Mouse (Mus musculus) heart, embryonic 11.5 days (tissue): ENCODE data around the gene Aox2. TPM values are rescaled to one million over a fixed set of nuclear protein-coding genes. Genes with fewer than 3 reads are reported as not detected.
A peak's percentile ranks its signal among the peaks of the same experiment; 100 is the strongest.

Experiments
- ATAC-seq: fragments of 200-750 bp; cut with Nextera tagmentation; replicated peaks from 2 replicates; pipeline ENCODE4 v1.8.0; 2017; ENCODE audit warnings: moderate library complexity; ENCODE audit not compliant: insufficient number of reproducible peaks, low FRiP score, low TSS enrichment
- H3K27ac ChIP-seq: fragments of 300-500 bp; sonication (generic); 2 replicates; pipeline ENCODE4 v1.5.1; 2014; ENCODE audit warnings: mild to moderate bottlenecking, low read depth, low read length
- H3K27me3 ChIP-seq: fragments of 300-500 bp; sonication (generic); 2 replicates; pipeline ENCODE4 v1.6.1; 2014; ENCODE audit warnings: mild to moderate bottlenecking, low read length, mixed read lengths; ENCODE audit not compliant: control insufficient read depth, insufficient read depth
- H3K36me3 ChIP-seq: fragments of 300-500 bp; sonication (generic); 2 replicates; pipeline ENCODE4 v1.6.1; 2014; ENCODE audit warnings: mild to moderate bottlenecking, low read length, moderate library complexity, mixed read lengths; ENCODE audit not compliant: control insufficient read depth, insufficient read depth
- H3K4me1 ChIP-seq: fragments of 300-500 bp; sonication (generic); 2 replicates; pipeline ENCODE4 v1.6.1; 2014; ENCODE audit warnings: low read length; ENCODE audit not compliant: control insufficient read depth, insufficient read depth
- H3K4me2 ChIP-seq: fragments of 300-500 bp; sonication (generic); 2 replicates; pipeline ENCODE4 v1.6.1; 2014; ENCODE audit warnings: mild to moderate bottlenecking, moderate library complexity
- H3K4me3 ChIP-seq: fragments of 300-500 bp; sonication (generic); 2 replicates; pipeline ENCODE4 v1.5.1; 2014; ENCODE audit warnings: low read depth, low read length
- H3K9ac ChIP-seq: fragments of 300-500 bp; sonication (generic); 2 replicates; pipeline ENCODE4 v1.6.1; 2014; ENCODE audit warnings: mild to moderate bottlenecking, low read depth, low read length, moderate library complexity
- H3K9me3 ChIP-seq: fragments of 300-500 bp; sonication (generic); replicated peaks from 2 replicates; pipeline ENCODE4 v1.6.1; 2016; ENCODE audit warnings: low read length; ENCODE audit not compliant: control insufficient read depth
- WGBS: fragments of 180-500 bp; shearing (Covaris S2); extraction: QIAGEN DNeasy Blood & Tissue Kit; methylation state at CpG from one replicate; pipeline ENCODE4 v1.1.7; 2014; ENCODE audit not compliant: insufficient replicate concordance; 5-methylcytosine and 5-hydroxymethylcytosine counted together
- polyA plus RNA-seq: library from polyadenylated mRNA; unstranded; fragments of >200 nt; fragmentation: Nextera tagmentation; extraction: Ambion mirVana; gene quantifications from 2 replicates; pipeline ENCODE4 v1.2.1, GENCODE M21; 2014

Gene Aox2
- polyA plus RNA-seq, 1 experiment from 2014 or later, result not detected

- no peaks in the 10 kb centered on the region for H3K27me3 ChIP-seq
- H3K4me1 ChIP-seq, result no peaks in the 10 kb centered on the region
- 66% methylated on average over 7 of the region's 7 CpGs for WGBS
- no peak for ATAC-seq
- no peaks in the 10 kb centered on the region for H3K9me3 ChIP-seq
- H3K4me2 ChIP-seq, result no peak overlapping the region
- no peak overlapping the region for H3K4me3 ChIP-seq
- no peak overlapping the region for H3K9ac ChIP-seq
- no peaks in the 10 kb centered on the region for H3K36me3 ChIP-seq
- H3K27ac ChIP-seq, result no peak overlapping the region
Observed at GRCm38 (mm10) chr1:58278513-58278912, 387 bp downstream of the Aox2 start.

GRCm38 (mm10) chr1:58280381-58280780 is 2.3 kb downstream of the Aox2 start:
- no peaks in the 10 kb centered on the region for H3K36me3 ChIP-seq

GRCm38 (mm10) chr1:58280939-58281624 is 3.0 kb downstream of the Aox2 start:
- no peaks in the 10 kb centered on the region for H3K4me1 ChIP-seq
- no peaks in the 10 kb centered on the region for H3K9me3 ChIP-seq
- H3K4me3 ChIP-seq, result no peak overlapping the region
- H3K36me3 ChIP-seq, result no peaks in the 10 kb centered on the region
- no peak for ATAC-seq
- no peak overlapping the region for H3K9ac ChIP-seq
- 78% methylated on average over 13 of the region's 13 CpGs for WGBS
- no peak overlapping the region for H3K27ac ChIP-seq
- H3K27me3 ChIP-seq, result no peaks in the 10 kb centered on the region; the same call in 1 of the 2 replicates
- H3K4me2 ChIP-seq, result no peak overlapping the region

More at GRCm38 (mm10) chr1:58280381-58280780, 2.3 kb downstream of the Aox2 start:
- Histone ChIP-seq H3K4me1 (no peaks in the 10 kb centered on the region), H3K27ac (no peak overlapping the region), H3K9ac (no peak overlapping the region), H3K4me2 (no peak overlapping the region), H3K4me3 (no peak overlapping the region), H3K27me3 (no peaks in the 10 kb centered on the region; the same call in 1 of the 2 replicates), H3K9me3 (no peaks in the 10 kb centered on the region)
- ATAC-seq, result no peak
- WGBS, result 62% methylated on average over 4 of the region's 4 CpGs

- H3K4me3 ChIP-seq, result no peak overlapping the region
- H3K27ac ChIP-seq, result no peak overlapping the region
- H3K4me1 ChIP-seq, result no peaks in the 10 kb centered on the region
- no peaks in the 10 kb centered on the region for H3K9me3 ChIP-seq
- H3K27me3 ChIP-seq, result no peaks in the 10 kb centered on the region; the same call in 1 of the 2 replicates
- H3K9ac ChIP-seq, result no peak overlapping the region
- WGBS, result 76% methylated on average over 4 of the region's 4 CpGs
- no peak for ATAC-seq
- no peak overlapping the region for H3K4me2 ChIP-seq
- H3K36me3 ChIP-seq, result no peaks in the 10 kb centered on the region
Observed at GRCm38 (mm10) chr1:58281625-58281988, 3.5 kb downstream of the Aox2 start.

- H3K27ac ChIP-seq, result no peak overlapping the region
- H3K27me3 ChIP-seq, result no peaks in the 10 kb centered on the region; the same call in 1 of the 2 replicates
- H3K9ac ChIP-seq, result no peak overlapping the region
- no peak overlapping the region for H3K4me2 ChIP-seq
- no peaks in the 10 kb centered on the region for H3K9me3 ChIP-seq
- no peaks in the 10 kb centered on the region for H3K4me1 ChIP-seq
- WGBS, result 37% methylated on average over 7 of the region's 7 CpGs
- no peaks in the 10 kb centered on the region for H3K36me3 ChIP-seq
- ATAC-seq, result no peak
- H3K4me3 ChIP-seq, result no peak overlapping the region
Observed at GRCm38 (mm10) chr1:58284505-58284904, 6.4 kb downstream of the Aox2 start.

GRCm38 (mm10) chr1:58288091-58288490 is 10.0 kb downstream of the Aox2 start:
- ATAC-seq, result no peak
- 82% methylated on average over 3 of the region's 3 CpGs for WGBS
- H3K27me3 ChIP-seq, result no peaks in the 10 kb centered on the region; the same call in 1 of the 2 replicates
- H3K27ac ChIP-seq, result no peak overlapping the region
- H3K4me3 ChIP-seq, result no peak overlapping the region
- no peaks in the 10 kb centered on the region for H3K9me3 ChIP-seq
- no peak overlapping the region for H3K4me2 ChIP-seq
- H3K4me1 ChIP-seq, result no peaks in the 10 kb centered on the region
- H3K36me3 ChIP-seq, result no peaks in the 10 kb centered on the region
- no peak overlapping the region for H3K9ac ChIP-seq

GRCm38 (mm10) chr1:58289863-58290469 is 11.8 kb downstream of the Aox2 start:
- Histone ChIP-seq H3K9ac (no peak overlapping the region), H3K9me3 (no peaks in the 10 kb centered on the region), H3K27ac (no peak overlapping the region), H3K4me1 (no peaks in the 10 kb centered on the region), H3K4me3 (no peak overlapping the region), H3K36me3 (no peaks in the 10 kb centered on the region), H3K4me2 (peak overlapping the region; percentile 27; the same call in 1 of the 2 replicates), H3K27me3 (no peaks in the 10 kb centered on the region)
- ATAC-seq, result no peak
- WGBS, result 36% methylated on average over 16 of the region's 16 CpGs

- Histone ChIP-seq H3K9me3 (no peaks in the 10 kb centered on the region), H3K4me3 (no peak overlapping the region), H3K4me1 (no peaks in the 10 kb centered on the region), H3K36me3 (no peaks in the 10 kb centered on the region), H3K9ac (no peak overlapping the region), H3K27ac (no peak overlapping the region), H3K27me3 (no peaks in the 10 kb centered on the region), H3K4me2 (no peak overlapping the region)
- 49% methylated on average over 13 of the region's 13 CpGs for WGBS
- no peak for ATAC-seq
Observed at GRCm38 (mm10) chr1:58291394-58292300, 13.5 kb downstream of the Aox2 start.
